Mouse (Mus musculus): ENCODE results near the gene Eml1. TPM values are rescaled to one million over a fixed set of nuclear protein-coding genes. Genes with fewer than 3 reads are reported as not detected.

Gene Eml1
- polyA plus RNA-seq (2015; fragmentation: Nextera tagmentation; extraction: Ambion mirVana) = 86.7 and 88.4 TPM in 2 replicates

- Histone ChIP-seq H3K4me1 (replicated peaks; ENCODE audit: control insufficient read depth, insufficient read depth, low read length) (no peaks in the 10 kb centered on the region), H3K36me3 (ENCODE audit: control insufficient read depth, insufficient read depth) (no peaks in the 10 kb centered on the region), H3K27me3 (replicated peaks; ENCODE audit: control insufficient read depth, insufficient read depth, low read length) (no peaks in the 10 kb centered on the region), H3K4me2 (ENCODE audit: low read length) (no peak within 1 kb of the TSS), H3K4me3 (replicated peaks; ENCODE audit: low read length) (no peak within 1 kb of the TSS), H3K9me3 (ENCODE audit: control insufficient read depth, low read length) (no peaks in the 10 kb centered on the region), H3K9ac (replicated peaks; ENCODE audit: low read depth, low read length) (no peak within 1 kb of the TSS), H3K27ac (ENCODE audit: low read length) (no peak within 1 kb of the TSS)
- no peak for ATAC-seq
- 82% methylated on average over 19 of the region's 19 CpGs for WGBS
Measured at GRCm38 (mm10) chr12:108370596-108371428, at the start of gene Eml1. Gene Eml1, plus strand, starts transcription at chr12:108370957.

- Histone ChIP-seq H3K4me3 (replicated peaks; ENCODE audit: low read length) (no peak overlapping the region), H3K36me3 (ENCODE audit: control insufficient read depth, insufficient read depth) (no peaks in the 10 kb centered on the region), H3K27me3 (replicated peaks; ENCODE audit: control insufficient read depth, insufficient read depth, low read length) (no peaks in the 10 kb centered on the region), H3K4me1 (replicated peaks; ENCODE audit: control insufficient read depth, insufficient read depth, low read length) (peaks cover 19% of the 10 kb centered on the region), H3K9ac (replicated peaks; ENCODE audit: low read depth, low read length) (no peak overlapping the region), H3K4me2 (ENCODE audit: low read length) (no peak overlapping the region), H3K27ac (ENCODE audit: low read length) (peak overlapping the region; percentile 61; the same call in 1 of the 2 replicates), H3K9me3 (ENCODE audit: control insufficient read depth, low read length) (no peaks in the 10 kb centered on the region)
- peak; percentile 54 for ATAC-seq
- WGBS = 20% methylated on average over 5 of the region's 5 CpGs
Measured at GRCm38 (mm10) chr12:108326401-108326800, 44.4 kb upstream of the Eml1 start.

- Histone ChIP-seq H3K27ac (ENCODE audit: low read length) (peak overlapping the region; percentile 61), H3K27me3 (replicated peaks; ENCODE audit: control insufficient read depth, insufficient read depth, low read length) (no peaks in the 10 kb centered on the region), H3K4me3 (replicated peaks; ENCODE audit: low read length) (peak overlapping the region; percentile 51), H3K9me3 (ENCODE audit: control insufficient read depth, low read length) (no peaks in the 10 kb centered on the region), H3K4me1 (replicated peaks; ENCODE audit: control insufficient read depth, insufficient read depth, low read length) (peaks cover 22% of the 10 kb centered on the region), H3K9ac (replicated peaks; ENCODE audit: low read depth, low read length) (peak overlapping the region; percentile 87), H3K36me3 (ENCODE audit: control insufficient read depth, insufficient read depth) (no peaks in the 10 kb centered on the region), H3K4me2 (ENCODE audit: low read length) (peak overlapping the region; percentile 86)
- ATAC-seq = peak; percentile 76
- WGBS = 5% methylated on average over 66 of the region's 66 CpGs
Measured at GRCm38 (mm10) chr12:108327889-108328491, 42.8 kb upstream of the Eml1 start.

DNA sequence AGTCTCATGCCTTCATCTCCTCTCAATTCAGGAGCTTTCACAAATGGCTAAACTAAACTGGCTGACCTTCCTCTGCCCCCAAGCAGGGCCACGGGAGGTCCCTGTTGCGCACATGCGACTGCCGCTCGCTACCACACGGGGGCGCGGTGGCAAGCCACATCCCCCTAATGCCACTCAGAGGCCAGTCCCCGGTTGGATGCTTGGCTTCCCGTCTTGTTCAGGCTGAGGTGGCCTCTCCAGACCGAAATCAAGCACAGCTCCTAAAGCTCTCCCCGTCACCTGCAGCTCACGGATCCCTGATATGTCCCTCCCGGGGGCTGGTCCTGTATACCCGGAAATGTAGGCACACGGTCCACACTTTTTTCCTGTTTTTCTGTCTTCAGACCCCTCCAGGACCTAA, 37.7 kb upstream of the Eml1 start:
- no peaks in the 10 kb centered on the region for H3K36me3 ChIP-seq (ENCODE audit: control insufficient read depth, insufficient read depth)
- peak; percentile 34 for ATAC-seq
- peak overlapping the region; percentile 70 for H3K4me3 ChIP-seq (replicated peaks; ENCODE audit: low read length)
- under 1% methylated on average over 16 of the region's 16 CpGs for WGBS
- H3K27ac ChIP-seq (ENCODE audit: low read length) = no peak overlapping the region; the same call in 1 of the 2 replicates
- peaks cover 26% of the 10 kb centered on the region for H3K4me1 ChIP-seq (replicated peaks; ENCODE audit: control insufficient read depth, insufficient read depth, low read length)
- H3K27me3 ChIP-seq (replicated peaks; ENCODE audit: control insufficient read depth, insufficient read depth, low read length) = 0 out of 2 replicates have a peak, but pooled peaks cover 3% of the 10 kb centered on the region
- peak overlapping the region; percentile 97 for H3K4me2 ChIP-seq (ENCODE audit: low read length)
- no peak overlapping the region; the same call in 1 of the 2 replicates for H3K9ac ChIP-seq (replicated peaks; ENCODE audit: low read depth, low read length)
- H3K9me3 ChIP-seq (ENCODE audit: control insufficient read depth, low read length) = no peaks in the 10 kb centered on the region

- peak overlapping the region; percentile 70 for H3K4me3 ChIP-seq (replicated peaks; ENCODE audit: low read length)
- H3K36me3 ChIP-seq (ENCODE audit: control insufficient read depth, insufficient read depth) = no peaks in the 10 kb centered on the region
- H3K4me1 ChIP-seq (replicated peaks; ENCODE audit: control insufficient read depth, insufficient read depth, low read length) = peaks cover 23% of the 10 kb centered on the region
- H3K27me3 ChIP-seq (replicated peaks; ENCODE audit: control insufficient read depth, insufficient read depth, low read length) = 0 out of 2 replicates have a peak, but pooled peaks cover 3% of the 10 kb centered on the region
- H3K9ac ChIP-seq (replicated peaks; ENCODE audit: low read depth, low read length) = peak overlapping the region; percentile 25; the same call in 1 of the 2 replicates
- WGBS = 3% methylated on average over 22 of the region's 22 CpGs
- no peaks in the 10 kb centered on the region for H3K9me3 ChIP-seq (ENCODE audit: control insufficient read depth, low read length)
- ATAC-seq = no peak; the same call in 1 of the 2 replicates
- peak overlapping the region; percentile 97 for H3K4me2 ChIP-seq (ENCODE audit: low read length)
- peak overlapping the region; percentile 58 for H3K27ac ChIP-seq (ENCODE audit: low read length)
Measured at GRCm38 (mm10) chr12:108333481-108333882, 37.3 kb upstream of the Eml1 start.

- no peaks in the 10 kb centered on the region for H3K9me3 ChIP-seq (ENCODE audit: control insufficient read depth, low read length)
- peak within 1 kb of the TSS; percentile 65 for H3K9ac ChIP-seq (replicated peaks; ENCODE audit: low read depth, low read length)
- peak within 1 kb of the TSS; percentile 97 for H3K4me2 ChIP-seq (ENCODE audit: low read length)
- peak; percentile 90 for ATAC-seq
- 0% methylated on average over 50 of the region's 56 CpGs for WGBS
- peak within 1 kb of the TSS; percentile 58 for H3K27ac ChIP-seq (ENCODE audit: low read length)
- H3K4me3 ChIP-seq (replicated peaks; ENCODE audit: low read length) = peak within 1 kb of the TSS; percentile 70
- peaks cover 19% of the 10 kb centered on the region for H3K4me1 ChIP-seq (replicated peaks; ENCODE audit: control insufficient read depth, insufficient read depth, low read length)
- 0 out of 2 replicates have a peak, but pooled peaks cover 3% of the 10 kb centered on the region for H3K27me3 ChIP-seq (replicated peaks; ENCODE audit: control insufficient read depth, insufficient read depth, low read length)
- no peaks in the 10 kb centered on the region for H3K36me3 ChIP-seq (ENCODE audit: control insufficient read depth, insufficient read depth)
Measured at GRCm38 (mm10) chr12:108333895-108334445, 36.8 kb upstream of the Eml1 start, which contains the start of gene Cyp46a1. Gene Cyp46a1, plus strand, starts transcription at chr12:108334381.

DNA sequence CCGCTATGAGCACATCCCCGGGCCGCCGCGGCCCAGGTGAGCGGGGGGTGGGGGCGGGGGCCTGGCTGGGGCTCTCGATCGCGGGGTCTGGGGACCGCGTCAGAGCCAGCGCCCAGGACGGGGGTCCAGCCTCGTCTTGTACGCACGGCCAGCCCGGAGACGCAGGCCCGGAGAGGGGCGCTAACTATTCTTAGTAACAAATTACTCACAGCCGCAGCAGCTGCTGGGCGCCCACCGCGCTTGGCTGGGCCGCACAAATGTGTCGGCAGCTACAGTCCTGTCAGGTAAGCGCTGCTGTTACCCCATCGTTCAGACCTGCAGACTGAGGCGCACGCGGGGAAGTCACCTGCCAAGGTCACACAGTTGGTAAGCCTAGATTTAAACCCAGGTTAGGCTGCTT, 36.2 kb upstream of the Eml1 start:
- WGBS = 2% methylated on average over 31 of the region's 32 CpGs
- Histone ChIP-seq H3K27me3 (replicated peaks; ENCODE audit: control insufficient read depth, insufficient read depth, low read length) (0 out of 2 replicates have a peak, but pooled peaks cover 3% of the 10 kb centered on the region), H3K27ac (ENCODE audit: low read length) (peak overlapping the region; percentile 33), H3K9me3 (ENCODE audit: control insufficient read depth, low read length) (no peaks in the 10 kb centered on the region), H3K4me3 (replicated peaks; ENCODE audit: low read length) (peak overlapping the region; percentile 70), H3K9ac (replicated peaks; ENCODE audit: low read depth, low read length) (peak overlapping the region; percentile 65), H3K36me3 (ENCODE audit: control insufficient read depth, insufficient read depth) (no peaks in the 10 kb centered on the region), H3K4me1 (replicated peaks; ENCODE audit: control insufficient read depth, insufficient read depth, low read length) (peaks cover 19% of the 10 kb centered on the region), H3K4me2 (ENCODE audit: low read length) (peak overlapping the region; percentile 97)
- peak; percentile 32; the same call in 1 of the 2 replicates for ATAC-seq

DNA sequence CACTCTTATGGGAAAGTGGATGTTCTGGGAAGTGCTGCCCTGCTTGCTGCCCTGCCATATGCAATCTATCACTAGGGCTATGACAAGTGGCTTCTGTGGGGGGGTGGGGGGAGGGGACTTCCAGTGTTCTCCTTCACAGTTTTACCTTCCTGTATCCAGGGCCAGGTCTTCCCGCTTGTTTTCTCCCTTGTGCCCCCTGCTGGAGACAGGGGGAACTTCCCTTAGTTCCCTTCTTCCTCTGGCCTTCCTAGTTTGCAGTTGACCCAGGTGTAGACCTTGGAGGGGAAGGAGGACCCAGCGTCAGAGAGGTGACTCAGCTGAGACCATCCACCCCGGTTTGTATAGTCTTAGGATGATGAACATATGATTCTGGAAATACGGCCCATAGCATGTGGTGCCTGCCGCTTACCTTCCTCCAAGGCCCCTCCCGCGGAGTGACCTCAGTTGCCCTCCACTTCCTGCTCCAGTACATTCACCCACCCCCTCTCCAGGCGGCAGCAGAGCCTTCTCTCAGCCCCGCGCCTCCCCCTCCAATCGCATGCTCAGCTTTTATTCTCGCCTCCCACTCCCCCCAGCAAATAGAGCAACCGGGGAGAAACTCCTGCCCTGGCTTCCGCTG, 32.1 kb upstream of the Eml1 start:
- Histone ChIP-seq H3K4me1 (replicated peaks; ENCODE audit: control insufficient read depth, insufficient read depth, low read length) (peaks cover 10% of the 10 kb centered on the region), H3K27me3 (replicated peaks; ENCODE audit: control insufficient read depth, insufficient read depth, low read length) (0 out of 2 replicates have a peak, but pooled peaks cover 3% of the 10 kb centered on the region), H3K4me3 (replicated peaks; ENCODE audit: low read length) (no peak overlapping the region), H3K27ac (ENCODE audit: low read length) (no peak overlapping the region), H3K4me2 (ENCODE audit: low read length) (no peak overlapping the region), H3K36me3 (ENCODE audit: control insufficient read depth, insufficient read depth) (no peaks in the 10 kb centered on the region), H3K9me3 (ENCODE audit: control insufficient read depth, low read length) (no peaks in the 10 kb centered on the region), H3K9ac (replicated peaks; ENCODE audit: low read depth, low read length) (no peak overlapping the region)
- no peak for ATAC-seq
- WGBS = 43% methylated on average over 14 of the region's 14 CpGs
